Mouse (Mus musculus) lung, adult 2 months (tissue): Measurements from ENCODE around the gene Fh1.

Source experiments
- CTCF ChIP-seq: fragments of 200-500 bp; IDR thresholded peaks from 2 replicates; pipeline ENCODE4 v1.5.1; 2011; ENCODE audit warnings: mild to moderate bottlenecking, low read length, control low read depth; ENCODE audit not compliant: insufficient read depth
- POLR2A ChIP-seq: fragments of 200-500 bp; IDR thresholded peaks from 2 replicates; pipeline ENCODE4 v1.6.1; 2011; ENCODE audit warnings: low read depth, mild to moderate bottlenecking, control low read depth, low read length, borderline replicate concordance; ENCODE audit errors: extremely low read depth

- TF ChIP-seq CTCF (no peak), POLR2A (no peak)
Measured at GRCm38 (mm10) chr1:175637677-175638076, 12.2 kb upstream of the Fh1 start.
